Mouse (Mus musculus) kidney, postnatal 14 days (tissue): ENCODE results near the gene Cdk14.

ENCODE experiments used
- DNase-seq: peaks from one replicate; pipeline ENCODE4 v3.0.0; 2022; ENCODE audit warnings: mixed read lengths

Cdk14 gene

GRCm38 (mm10) chr5:4834819-4835480 lies 585.2 kb downstream of the Cdk14 start:
- peak; percentile 27 for DNase-seq

- DNase-seq, result no peak
Measured at GRCm38 (mm10) chr5:4833940-4834339, 586.2 kb downstream of the Cdk14 start.

- DNase-seq, result no peak
Measured at GRCm38 (mm10) chr5:4826886-4827285, 593.2 kb downstream of the Cdk14 start.

GRCm38 (mm10) chr5:4825951-4826350 lies 594.2 kb downstream of the Cdk14 start:
- DNase-seq, result peak; percentile 73

GRCm38 (mm10) chr5:4825076-4825475 lies 595.0 kb downstream of the Cdk14 start:
- no peak for DNase-seq

GRCm38 (mm10) chr5:4824171-4824570 lies 595.9 kb downstream of the Cdk14 start:
- no peak for DNase-seq

GRCm38 (mm10) chr5:4822041-4822440 lies 598.1 kb downstream of the Cdk14 start:
- no peak for DNase-seq

- no peak for DNase-seq
Measured at GRCm38 (mm10) chr5:4821368-4821771, 598.7 kb downstream of the Cdk14 start.

GRCm38 (mm10) chr5:4816981-4817380 lies 603.1 kb downstream of the Cdk14 start:
- no peak for DNase-seq

GRCm38 (mm10) chr5:4814465-4815204 lies 605.5 kb downstream of the Cdk14 start:
- no peak for DNase-seq

GRCm38 (mm10) chr5:4813357-4813756 lies 606.8 kb downstream of the Cdk14 start:
- no peak for DNase-seq

- DNase-seq, result no peak
Measured at GRCm38 (mm10) chr5:4812036-4812729, 607.9 kb downstream of the Cdk14 start.

GRCm38 (mm10) chr5:4805228-4805627 lies 614.9 kb downstream of the Cdk14 start:
- peak; percentile 48 for DNase-seq

GRCm38 (mm10) chr5:4803708-4804107 lies 616.4 kb downstream of the Cdk14 start:
- DNase-seq, result no peak

GRCm38 (mm10) chr5:4801971-4802370 lies 618.1 kb downstream of the Cdk14 start:
- no peak for DNase-seq

GRCm38 (mm10) chr5:4801096-4801850 lies 618.8 kb downstream of the Cdk14 start:
- DNase-seq, result no peak

- no peak for DNase-seq
Measured at GRCm38 (mm10) chr5:4791219-4791618, 628.9 kb downstream of the Cdk14 start.

GRCm38 (mm10) chr5:4790265-4790664 lies 629.8 kb downstream of the Cdk14 start:
- no peak for DNase-seq

- no peak for DNase-seq
Measured at GRCm38 (mm10) chr5:4788484-4788883, 631.6 kb downstream of the Cdk14 start.

- no peak for DNase-seq
Measured at GRCm38 (mm10) chr5:4786816-4787215, 633.3 kb downstream of the Cdk14 start.

- no peak for DNase-seq
Measured at GRCm38 (mm10) chr5:4778274-4778673, 641.8 kb downstream of the Cdk14 start.

- no peak for DNase-seq
Measured at GRCm38 (mm10) chr5:4776495-4776894, 643.6 kb downstream of the Cdk14 start.
